Mouse (Mus musculus): ENCODE measurements around the gene Sgip1. TPM values are rescaled to one million over a fixed set of nuclear protein-coding genes. Genes with fewer than 3 reads are reported as not detected.

Gene Sgip1
- 10 to 100 TPM in 2 of 4 experiments, 1 to 10 TPM in 2; 6.6 to 15.5 (median 10.4) TPM for total RNA-seq (2022)

DNA sequence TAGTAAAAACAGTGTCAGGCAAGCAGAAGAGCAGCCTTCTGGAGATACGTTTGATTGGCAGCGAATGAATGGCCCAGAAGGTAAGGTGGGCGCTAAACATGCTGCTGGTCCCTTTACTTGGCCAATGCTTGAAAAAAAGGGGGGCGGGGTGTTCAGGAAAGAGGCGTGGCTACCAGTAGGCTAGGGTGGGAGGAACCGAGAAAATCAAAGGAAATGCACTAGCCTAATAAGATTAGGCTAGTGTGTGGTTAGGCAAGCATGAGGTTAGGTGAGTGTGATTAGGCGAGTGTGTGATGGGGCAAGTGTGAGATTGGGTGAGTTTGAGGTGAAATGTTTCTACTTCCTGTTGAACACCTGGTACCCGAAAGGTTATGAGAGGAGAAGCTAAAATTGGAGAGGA is at the start of gene Sgip1:
Sgip1 (plus strand) TSS at position 11 of the 400 bp plus-strand sequence.
- no peak for DNase-seq

DNA sequence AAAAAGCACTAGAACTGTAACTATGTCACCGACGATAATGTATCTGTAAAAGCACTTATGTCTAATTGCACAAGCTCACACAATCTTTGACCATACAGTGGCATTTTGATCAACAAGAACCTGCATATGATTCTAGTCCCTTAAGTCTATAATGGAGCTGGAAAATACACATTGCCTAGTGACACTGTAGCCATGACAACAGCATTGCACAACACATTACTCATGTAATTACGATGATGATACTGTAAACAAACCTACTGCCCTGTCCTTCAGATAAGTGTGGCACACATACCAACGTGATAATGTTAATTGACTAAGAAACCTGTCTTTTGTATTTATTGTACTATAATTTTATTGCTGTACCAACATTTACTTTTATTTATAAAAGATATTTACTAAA is 49.7 kb upstream of the Sgip1 start:
- no peak for DNase-seq

DNA sequence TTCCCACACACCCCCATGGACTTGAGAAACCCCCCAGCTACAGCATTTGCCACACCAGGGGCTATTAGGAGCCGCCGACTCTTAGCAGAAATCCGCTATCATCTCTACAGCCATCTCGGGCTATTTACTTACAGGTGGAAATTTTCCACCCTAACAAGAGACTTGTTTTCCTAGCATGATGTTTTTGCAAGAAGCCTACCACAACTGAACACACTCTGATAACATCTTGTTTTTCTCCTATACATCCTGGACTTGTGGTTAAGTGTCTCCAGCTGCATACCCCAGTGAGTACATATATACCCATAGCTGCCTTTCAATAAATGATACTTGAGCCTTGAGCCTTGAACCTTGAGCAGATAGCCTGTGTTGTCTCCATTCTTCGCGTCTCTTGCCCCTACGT is 43.1 kb upstream of the Sgip1 start:
- DNase-seq: no peak

DNA sequence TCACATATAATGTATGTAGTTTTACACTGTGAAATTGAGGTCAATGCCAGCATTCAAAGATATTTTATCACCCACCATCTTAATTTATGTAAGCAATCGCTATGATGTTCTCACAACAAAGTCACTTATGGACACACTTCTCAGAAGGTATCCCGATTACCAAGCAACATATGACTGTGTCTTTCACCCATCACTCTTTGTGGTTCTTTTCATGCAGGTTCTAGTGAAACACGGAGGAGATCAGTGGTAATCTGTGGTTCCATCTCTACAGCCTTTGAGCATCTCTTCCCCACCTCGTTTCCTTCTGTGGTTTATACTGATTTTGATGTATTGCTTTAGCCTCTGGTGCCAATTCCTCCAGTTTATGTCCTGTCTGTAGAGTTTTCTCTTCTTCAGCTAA is 29.4 kb upstream of the Sgip1 start:
- no peak for DNase-seq

DNA sequence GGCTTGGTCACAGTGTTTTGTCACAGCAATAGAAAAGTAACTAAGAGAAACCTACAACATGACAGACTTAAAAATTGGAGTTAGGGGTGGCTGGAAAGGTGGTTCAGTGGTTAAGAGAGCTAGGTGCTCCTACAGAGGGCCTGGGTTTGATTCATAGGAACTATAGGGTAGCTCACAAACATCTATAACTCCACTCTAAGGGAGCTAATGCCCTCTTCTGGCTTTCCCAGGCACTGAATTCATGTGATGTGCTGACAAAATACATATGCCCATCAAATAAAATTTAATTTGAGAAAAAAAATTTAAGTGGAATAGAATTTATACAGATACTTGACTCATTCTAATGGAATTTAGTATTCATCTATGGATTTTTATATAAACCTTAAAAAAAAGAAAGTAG is 25.6 kb upstream of the Sgip1 start:
- DNase-seq: no peak

DNA sequence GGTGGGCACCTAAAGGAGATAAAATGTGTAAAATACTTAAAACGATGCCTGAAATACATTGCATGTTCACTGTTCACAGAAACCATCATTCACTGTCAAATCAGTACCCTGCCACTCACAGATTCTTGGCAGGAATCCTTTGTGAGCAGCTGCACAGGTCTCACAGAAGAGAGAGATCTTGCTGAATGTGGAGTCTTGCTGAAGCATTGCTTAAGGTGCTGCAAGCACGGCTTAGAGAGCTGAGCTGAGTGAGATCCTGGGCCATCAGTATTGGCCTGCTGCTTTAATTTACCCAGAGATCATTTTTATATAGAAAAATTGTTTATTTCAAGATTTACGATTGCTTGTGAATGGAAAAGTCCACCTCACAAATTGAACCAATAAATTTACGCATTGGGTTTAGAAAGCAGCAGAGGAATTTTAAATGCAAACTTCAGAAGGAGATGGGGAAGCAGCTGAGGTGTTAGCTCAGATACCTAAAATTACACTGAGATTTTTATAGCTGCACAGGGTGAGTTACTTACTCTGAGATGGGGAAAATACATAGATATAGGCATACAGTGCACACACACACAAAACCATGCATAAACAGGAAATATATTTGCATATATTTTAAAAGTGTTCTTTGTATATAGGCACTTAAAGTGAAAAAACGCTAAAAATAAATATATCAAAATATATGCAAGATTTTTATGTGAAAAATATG is 23.8 kb upstream of the Sgip1 start:
- no peak for DNase-seq

DNA sequence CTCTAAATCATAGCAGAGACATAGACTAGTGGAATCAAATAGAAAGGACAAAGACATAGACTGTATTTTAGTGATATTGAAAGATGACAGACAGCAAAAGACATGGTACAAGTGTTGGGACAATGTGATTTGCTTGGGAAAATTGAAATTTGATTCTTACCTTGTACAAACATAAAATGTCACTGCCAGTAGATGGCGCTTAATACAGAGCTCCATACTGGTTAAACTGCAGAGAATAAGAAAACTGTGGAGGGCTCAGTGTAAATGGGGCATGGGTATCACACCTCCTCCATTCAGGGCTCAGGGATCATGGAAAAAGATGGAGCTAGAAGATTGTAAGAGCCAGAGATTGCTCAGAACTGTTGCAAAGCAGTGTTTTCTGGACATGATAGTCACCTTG is 21.6 kb upstream of the Sgip1 start:
- no peak for DNase-seq

DNA sequence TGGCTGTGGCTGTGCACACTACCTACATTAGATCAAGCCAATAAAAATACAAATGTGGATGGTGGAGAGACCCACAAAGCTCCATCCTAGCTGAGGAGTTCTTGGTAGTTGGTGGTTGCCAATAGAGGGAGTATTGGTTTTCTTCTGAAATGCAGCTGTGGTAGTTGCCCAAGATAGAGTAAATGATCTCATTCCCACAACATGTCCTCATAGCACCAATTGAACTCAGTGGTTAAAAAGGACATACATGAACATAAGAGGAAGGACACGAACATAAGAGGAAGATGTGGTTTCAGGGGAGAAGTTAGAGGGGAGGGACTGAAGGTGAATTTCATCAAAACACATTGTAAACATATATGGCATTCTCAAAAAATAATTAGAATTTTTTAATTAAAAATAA is 21.1 kb upstream of the Sgip1 start:
- DNase-seq: no peak

DNA sequence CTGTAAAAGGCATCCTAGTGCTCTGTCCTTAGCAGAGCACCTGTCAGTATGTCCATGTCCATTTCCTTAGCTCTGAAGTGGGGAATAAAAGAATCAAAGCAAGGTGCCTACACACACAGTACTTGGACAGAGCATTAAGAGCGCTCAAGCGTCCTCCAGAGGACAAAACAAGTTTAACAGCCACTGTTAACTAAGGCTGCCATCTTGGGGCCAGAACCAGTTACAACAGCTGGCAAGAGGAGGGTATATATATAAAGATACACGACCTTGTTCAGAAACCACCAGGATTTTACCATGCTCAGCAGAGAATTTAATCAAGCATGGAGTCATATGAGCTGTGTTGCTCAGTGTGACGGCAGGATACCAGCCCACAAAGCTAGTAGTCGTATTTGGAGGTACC is 16.7 kb upstream of the Sgip1 start:
- no peak for DNase-seq

DNA sequence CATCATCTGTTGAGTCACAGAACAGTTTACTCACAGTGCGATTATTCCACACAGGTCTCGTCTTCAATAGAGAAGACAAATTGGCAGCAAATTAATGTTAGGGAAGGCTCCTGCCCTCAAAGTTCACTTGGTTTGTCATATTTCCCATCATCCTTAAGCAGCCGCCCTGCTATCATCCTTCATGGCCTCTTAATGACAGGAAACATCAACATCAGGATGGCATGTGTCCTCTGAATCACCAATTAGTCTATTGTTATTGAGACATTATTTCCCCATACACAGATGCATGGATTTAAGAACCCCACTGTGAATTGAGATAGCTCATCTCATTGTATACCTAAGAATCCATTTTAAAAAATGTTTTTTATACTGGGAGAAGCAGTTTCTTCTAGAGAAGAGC is 10.1 kb upstream of the Sgip1 start:
- DNase-seq: no peak

DNA sequence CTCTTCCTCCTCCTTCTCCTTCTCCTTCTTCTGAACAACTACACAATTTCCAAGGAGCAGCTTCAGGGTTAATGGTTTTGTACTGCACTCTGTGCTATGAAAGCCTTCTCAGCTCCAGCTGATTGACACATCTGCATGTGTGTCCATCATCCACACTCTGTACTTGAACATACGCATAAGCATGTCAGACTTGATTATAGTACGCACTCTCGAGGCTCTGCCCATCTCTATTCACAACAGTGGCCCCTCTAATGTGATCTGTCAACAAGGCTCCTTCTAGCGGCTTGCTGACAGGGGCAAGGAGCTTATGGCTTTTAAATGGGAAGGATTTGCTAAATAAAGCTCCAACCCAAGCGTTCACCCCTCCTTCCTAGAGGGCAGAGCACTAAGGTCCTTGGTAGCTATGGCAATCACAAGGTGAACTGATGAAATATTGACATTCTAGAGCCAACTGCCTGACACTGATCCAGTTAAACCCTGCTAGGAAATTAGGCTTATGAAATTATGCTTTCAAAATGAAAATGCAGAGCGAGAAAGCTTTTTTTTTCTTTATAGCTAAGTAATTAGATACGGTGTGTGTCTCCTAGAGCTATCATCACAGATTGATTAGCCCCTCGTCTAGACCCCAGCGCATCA is 7.0 kb upstream of the Sgip1 start:
- DNase-seq: peak; percentile 23

DNA sequence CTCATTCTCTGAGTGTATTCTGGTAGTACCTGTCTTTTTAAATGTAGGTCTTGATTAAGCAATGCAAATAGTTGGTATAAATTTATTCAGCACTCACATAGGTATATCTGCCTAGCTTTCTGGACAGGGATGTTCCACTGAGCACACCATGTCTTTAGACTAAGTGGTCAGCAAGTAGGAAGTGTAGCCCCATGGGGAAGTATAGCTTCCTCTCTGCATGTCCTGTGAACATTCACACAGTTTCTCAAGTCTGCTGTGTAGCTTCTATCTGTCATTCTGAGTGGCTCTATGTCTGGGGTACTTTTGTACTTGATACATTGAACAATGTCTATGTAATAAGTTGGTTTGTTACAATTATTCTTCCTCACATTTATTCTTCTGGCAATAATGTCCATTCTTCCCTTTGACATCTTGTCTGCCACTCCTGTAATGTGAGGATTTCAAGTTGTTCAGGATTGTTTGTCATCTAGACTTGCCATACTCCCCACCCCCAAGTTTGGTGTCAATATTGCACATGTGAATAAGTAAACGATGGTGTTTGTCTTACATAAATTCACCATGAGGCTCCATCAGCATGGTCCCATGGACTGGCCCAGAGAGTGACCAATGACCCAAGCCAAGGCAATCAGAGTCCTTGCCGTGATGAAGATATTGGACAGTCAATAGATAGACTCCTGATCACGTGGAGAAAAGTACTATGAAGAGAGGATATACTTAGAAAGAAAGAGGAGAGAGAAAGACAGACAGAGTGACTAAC is 12.4 kb downstream of the Sgip1 start:
- no peak for DNase-seq

DNA sequence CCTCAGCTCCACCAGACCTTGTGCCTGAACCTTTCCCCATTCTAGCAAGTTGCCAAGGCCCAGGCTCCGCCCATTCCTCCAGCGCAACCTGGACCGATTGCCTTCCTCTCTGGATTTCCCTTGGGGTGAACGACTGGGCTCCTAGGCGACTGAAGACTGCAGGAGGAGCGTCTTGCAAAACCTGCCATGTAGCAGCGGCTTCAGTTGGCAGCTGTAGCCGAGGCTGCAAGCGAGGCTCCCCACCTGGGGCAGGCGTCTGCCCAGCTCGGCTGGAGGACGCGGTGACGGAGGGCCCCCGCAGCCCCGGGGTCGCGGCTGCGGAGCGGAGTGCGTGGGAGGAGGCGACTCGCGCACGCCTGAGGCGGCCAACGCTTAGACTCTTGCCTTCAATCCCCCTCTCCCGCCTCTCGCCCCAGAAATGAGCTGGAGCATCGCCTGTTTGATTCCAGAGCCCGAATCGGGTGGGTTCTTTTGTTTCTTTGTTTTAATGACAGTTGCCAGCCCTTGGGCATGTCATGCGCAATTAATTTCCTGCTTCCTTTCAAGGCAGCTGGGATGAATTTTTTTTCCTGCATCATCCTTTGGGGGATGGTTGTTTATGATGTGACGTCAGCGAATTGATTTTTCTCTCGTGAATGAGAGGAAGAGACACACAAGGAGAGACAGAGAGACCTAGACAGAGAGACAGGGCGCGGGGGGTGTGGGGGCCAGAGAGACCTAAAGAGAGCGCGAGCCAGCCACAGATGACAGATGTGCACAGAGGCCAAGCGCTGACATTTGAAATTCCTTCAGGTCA is 18.2 kb downstream of the Sgip1 start:
- DNase-seq: peak; percentile 10

DNA sequence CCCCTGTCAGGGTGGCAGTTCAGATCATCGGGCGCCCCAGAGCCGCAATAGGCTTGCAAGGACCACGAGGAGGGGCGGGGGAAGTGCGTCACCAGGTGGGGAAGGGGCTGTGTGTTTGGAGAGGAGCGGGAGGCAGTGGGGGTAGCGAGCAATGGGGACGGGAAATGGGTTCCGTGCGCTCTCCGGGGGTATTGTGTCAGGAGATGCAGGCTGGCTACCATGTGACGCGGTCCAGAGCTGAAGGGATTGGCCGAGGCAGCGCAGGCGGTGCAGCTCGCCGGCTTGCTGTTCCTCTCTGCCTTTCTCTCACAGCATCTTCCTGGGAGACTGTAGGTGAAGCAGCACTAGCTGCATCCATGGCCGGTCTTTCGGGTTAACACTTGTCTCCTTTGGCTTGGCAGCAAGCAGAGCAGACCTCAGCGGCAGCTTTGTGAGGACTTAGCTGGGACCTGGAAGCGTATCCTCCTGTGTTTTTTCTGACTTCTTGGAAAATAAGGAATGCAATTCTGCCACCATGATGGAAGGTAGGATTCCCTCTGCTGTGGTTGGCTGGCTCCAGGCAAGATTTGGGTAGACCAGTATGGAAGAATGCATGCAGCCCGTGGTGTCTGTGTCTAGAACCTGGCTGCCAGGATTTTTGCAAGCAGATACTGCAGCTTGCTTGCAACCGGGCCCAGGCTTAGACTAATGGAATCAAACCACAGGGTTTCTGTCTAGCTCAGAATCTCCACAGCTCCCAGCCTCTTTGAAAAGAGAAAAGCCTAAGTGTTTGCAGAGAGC is 19.1 kb downstream of the Sgip1 start:
- DNase-seq: peak; percentile 28

DNA sequence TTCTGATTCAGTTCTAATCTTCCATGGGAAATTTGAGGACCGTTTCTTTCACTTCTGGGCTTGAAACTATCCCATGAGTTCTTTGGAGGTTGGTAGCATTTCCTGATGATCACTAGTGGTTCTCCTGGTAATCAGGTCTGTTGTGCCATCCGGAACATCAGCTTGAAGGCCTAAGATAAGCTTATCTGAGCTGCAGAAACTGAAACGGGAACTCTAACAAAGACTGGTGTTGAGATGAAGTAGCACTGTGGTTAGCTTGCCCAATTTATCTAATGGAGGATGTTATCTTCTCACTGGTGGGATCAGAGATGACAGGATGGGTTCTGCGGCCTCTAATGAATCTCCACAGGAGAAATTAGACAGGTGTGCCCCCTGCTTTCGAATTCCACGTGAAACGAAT is 21.0 kb downstream of the Sgip1 start:
- DNase-seq: no peak

DNA sequence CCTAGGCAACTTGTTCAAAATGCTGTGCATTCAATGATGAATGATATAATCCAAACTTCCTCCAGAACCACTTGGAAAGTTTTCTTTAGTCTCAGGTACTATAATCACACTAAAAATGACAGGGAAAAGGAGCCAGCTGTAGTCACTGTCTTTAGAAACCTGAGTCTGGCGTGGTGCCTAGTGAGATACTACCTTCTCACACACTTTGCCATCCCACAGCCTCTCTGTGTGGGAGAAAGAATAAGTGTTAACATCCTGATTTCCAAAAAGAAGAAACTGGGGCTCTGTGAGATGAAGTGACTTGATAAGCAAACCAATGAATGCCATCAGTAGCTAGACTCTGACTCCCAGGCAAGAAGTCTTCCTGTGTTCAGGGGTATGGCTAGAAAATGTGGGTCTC is 28.0 kb downstream of the Sgip1 start:
- DNase-seq: no peak

DNA sequence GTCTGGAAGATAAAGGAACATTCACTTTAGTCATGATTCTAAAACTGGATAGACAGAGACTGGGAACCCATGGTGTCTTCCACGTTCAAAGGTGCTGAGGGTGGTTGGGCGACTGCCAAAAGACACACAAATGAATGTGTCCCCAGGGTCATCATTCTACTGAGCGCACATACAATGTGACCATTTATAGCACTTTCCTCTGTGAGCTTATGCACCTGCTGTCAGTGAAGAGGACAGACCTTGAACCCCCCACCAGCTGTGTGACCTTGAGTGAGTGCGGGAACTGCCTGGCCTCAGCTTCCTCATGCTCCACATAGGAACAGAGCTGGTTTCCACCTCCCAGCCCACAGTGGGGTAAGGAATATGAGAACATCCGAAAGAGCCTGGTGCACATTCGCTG is 28.8 kb downstream of the Sgip1 start:
- DNase-seq: no peak

DNA sequence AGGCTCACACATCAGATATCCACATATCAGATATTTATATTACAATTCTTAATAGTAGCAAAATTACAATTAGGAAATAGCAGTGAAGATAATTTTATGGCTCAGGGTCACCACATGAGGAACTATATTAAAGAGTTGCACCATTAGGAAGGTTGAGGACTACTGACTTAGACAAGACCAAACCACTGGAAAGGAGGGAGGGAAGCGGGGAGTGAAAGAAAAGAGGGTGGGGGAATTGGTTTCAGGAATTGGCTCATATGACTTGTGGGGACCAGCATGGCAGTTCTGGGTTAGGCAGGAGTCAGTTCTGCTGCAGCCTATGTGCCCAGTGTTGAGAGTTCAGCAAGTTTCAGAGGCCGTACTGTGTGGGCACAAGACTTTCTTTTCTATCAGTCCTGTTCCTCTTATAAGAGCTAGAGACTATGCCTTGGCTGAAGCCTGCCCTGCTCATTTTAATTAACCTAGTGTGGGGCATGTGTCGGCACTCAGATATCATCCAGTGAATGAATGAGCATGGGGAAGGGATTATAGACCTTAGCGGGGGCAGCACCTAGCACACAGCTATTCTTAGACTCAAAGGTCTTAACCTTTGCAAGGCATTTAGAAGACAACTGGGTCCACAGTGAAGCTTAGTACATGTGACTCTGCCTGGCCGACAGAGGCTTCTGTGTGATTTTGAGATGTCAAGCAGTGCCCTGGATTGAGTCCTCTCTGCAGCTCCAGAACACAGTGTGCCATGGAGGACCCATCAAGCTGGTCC is 30.7 kb downstream of the Sgip1 start:
- no peak for DNase-seq

DNA sequence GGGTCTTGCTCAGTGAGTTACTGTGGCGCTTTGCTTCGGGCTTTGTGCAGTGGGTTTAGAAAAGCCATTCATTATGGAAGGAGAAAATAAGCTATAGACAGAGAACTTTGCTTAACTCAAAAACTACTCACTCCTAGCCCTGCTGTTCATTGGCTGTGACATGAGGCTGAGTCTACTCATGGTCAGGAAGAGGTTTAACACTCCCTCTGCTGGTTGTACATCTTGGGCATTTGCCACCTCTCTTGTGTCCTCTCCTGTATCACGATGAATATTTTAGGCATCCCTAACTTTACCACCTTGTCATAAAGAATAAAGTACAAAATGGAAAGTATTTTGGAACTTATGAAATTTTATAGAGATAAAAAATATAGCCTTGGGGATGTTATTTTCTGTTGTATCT is 32.1 kb downstream of the Sgip1 start:
- no peak for DNase-seq

DNA sequence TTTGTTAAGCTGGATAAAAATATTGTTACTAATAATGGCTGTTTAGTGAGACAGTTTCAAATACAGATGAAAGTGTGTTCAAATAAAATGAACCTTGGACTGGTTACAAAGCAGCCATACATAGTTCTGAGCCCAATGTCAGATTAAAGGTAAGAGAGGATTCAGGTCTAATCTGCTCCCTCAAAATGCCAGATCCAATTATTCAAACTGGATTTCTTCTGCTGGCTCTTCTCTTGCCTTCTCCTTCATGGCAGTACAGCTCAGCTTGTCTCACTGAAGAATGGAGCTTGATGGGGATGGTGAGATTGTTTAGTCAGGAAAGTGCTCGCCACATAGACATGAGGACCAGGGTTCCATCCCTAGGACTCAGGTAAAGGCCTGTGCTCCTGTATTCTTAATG is 32.7 kb downstream of the Sgip1 start:
- DNase-seq: no peak

DNA sequence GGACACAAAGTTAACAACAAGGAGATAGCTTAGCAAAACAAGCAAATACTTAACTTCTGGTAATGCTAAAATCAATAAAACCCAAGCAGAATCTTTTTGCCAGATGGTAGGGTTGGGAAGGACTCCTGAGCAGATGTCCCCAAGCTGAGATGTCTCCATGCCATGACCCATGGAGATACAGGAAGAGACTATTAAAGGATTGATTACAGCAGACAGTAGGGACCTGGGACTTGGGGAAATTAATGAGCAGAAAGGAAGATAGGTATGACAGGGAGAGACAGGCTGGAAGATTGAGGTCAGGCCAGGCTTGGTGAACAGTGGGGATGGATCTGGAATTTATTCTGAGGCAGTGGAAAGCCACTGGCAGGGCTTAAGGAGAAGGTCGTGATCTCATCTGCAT is 33.5 kb downstream of the Sgip1 start:
- no peak for DNase-seq
